Mouse (Mus musculus): ENCODE data around the gene Trpc2. TPM values are rescaled to one million over a fixed set of nuclear protein-coding genes. Genes with fewer than 3 reads are reported as not detected.

Gene Trpc2
- total RNA-seq, 2 experiments from 2014 or later: 0.63 to 0.69 TPM

GRCm38 (mm10) chr7:102101487-102101886, 18.6 kb downstream of the Trpc2 start, which contains the start of gene Art1:
TSS of gene Art1 (plus strand) at chr7:102101743.
- peak in 1 of 2 experiments; percentile 44 for DNase-seq
- intact Hi-C loops (cut with DNase I): no loop called here

GRCm38 (mm10) chr7:102102241-102102640, 19.3 kb downstream of the Trpc2 start:
- peak in 1 of 2 experiments; percentile 38 for DNase-seq
- intact Hi-C loops (cut with DNase I): no loop called here

GRCm38 (mm10) chr7:102102696-102103095, 19.8 kb downstream of the Trpc2 start:
- no peak for DNase-seq
- intact Hi-C loops (cut with DNase I): no loop called here

GRCm38 (mm10) chr7:102103555-102103954, 20.6 kb downstream of the Trpc2 start:
- DNase-seq: no peak
- intact Hi-C loops (cut with DNase I): no loop called here

GRCm38 (mm10) chr7:102104126-102104525, 21.2 kb downstream of the Trpc2 start:
- DNase-seq: no peak
- intact Hi-C loops (cut with DNase I): no loop called here

GRCm38 (mm10) chr7:102106700-102107141, 23.8 kb downstream of the Trpc2 start:
- intact Hi-C loops (cut with DNase I): no loop called here
- DNase-seq: peak; percentile 36 to 52

- intact Hi-C loops (cut with DNase I): no loop called here
- DNase-seq: no peak
These were observed 25.3 kb downstream of the Trpc2 start for GRCm38 (mm10) chr7:102108206-102108605.

GRCm38 (mm10) chr7:102109171-102109570, 26.3 kb downstream of the Trpc2 start, which contains the start of gene Art5:
TSS of gene Art5 (minus strand) at chr7:102109489.
- intact Hi-C loops (cut with DNase I): no loop called here

GRCm38 (mm10) chr7:102109746-102110145, 26.8 kb downstream of the Trpc2 start:
- DNase-seq: no peak
- intact Hi-C loops (cut with DNase I): no loop called here

More at GRCm38 (mm10) chr7:102109171-102109570, 26.3 kb downstream of the Trpc2 start, which contains the start of gene Art5:
- no peak for DNase-seq

GRCm38 (mm10) chr7:102113151-102113729, 30.3 kb downstream of the Trpc2 start:
- intact Hi-C loops (cut with DNase I): no loop called here
- DNase-seq: no peak

- intact Hi-C loops (cut with DNase I): no loop called here
- no peak for DNase-seq
These were observed 33.8 kb downstream of the Trpc2 start, which contains the start of gene Chrna10 for GRCm38 (mm10) chr7:102116579-102117331. TSS of gene Chrna10 (minus strand) at chr7:102116828.

GRCm38 (mm10) chr7:102117382-102117781, 34.5 kb downstream of the Trpc2 start:
- no peak for DNase-seq
- intact Hi-C loops (cut with DNase I): no loop called here

GRCm38 (mm10) chr7:102120326-102120725, 37.4 kb downstream of the Trpc2 start:
- intact Hi-C loops (cut with DNase I): no loop called here
- DNase-seq: no peak

- intact Hi-C loops (cut with DNase I): no loop called here
- no peak for DNase-seq
These were observed 49.5 kb downstream of the Trpc2 start for GRCm38 (mm10) chr7:102132395-102132794.

- intact Hi-C loops (cut with DNase I): no loop called here
- DNase-seq: peak; percentile 11 to 35
These were observed 54.5 kb downstream of the Trpc2 start for GRCm38 (mm10) chr7:102137464-102137863.

- DNase-seq: no peak
- intact Hi-C loops (cut with DNase I): no loop called here
These were observed 55.0 kb downstream of the Trpc2 start for GRCm38 (mm10) chr7:102137898-102138297.

Other genes starting within 250 kb of the Trpc2 start
- gene Inppl1, start 244.9 kb upstream of the Trpc2 start, total RNA-seq (2021): 100 to 1,000 TPM; 129 to 135 TPM
- gene Folr2, start 225.9 kb upstream of the Trpc2 start, total RNA-seq (2021): 1 to 10 TPM; 2.5 to 3.2 TPM
- 10 to 100 TPM; 17.1 to 21.8 TPM for gene Anapc15, start 219.4 kb upstream of the Trpc2 start, total RNA-seq (2021)
- 1 to 10 TPM in 1 of 2 experiments, under 1 TPM in 1; 0.71 to 1.5 TPM for gene Folr1, start 212.3 kb upstream of the Trpc2 start, total RNA-seq (2021)
- gene Lamtor1, start 177.2 kb upstream of the Trpc2 start, total RNA-seq (2021): 10 to 100 TPM; 90.2 to 100.0 TPM
- not detected for gene Tomt, start 176.8 kb upstream of the Trpc2 start, total RNA-seq (2021)
- gene Lrrc51, start 149.2 kb upstream of the Trpc2 start, total RNA-seq (2021): 1 to 10 TPM; 2.9 to 3.9 TPM
- 10 to 100 TPM; 90.0 to 95.3 TPM for gene Numa1, start 149.0 kb upstream of the Trpc2 start, total RNA-seq (2021)
- gene Il18bp, start 64.4 kb upstream of the Trpc2 start, total RNA-seq (2021): 1 to 10 TPM; 5.1 to 6.4 TPM
- gene Rnf121, start 17.6 kb upstream of the Trpc2 start, total RNA-seq (2021): 10 to 100 TPM; 19.8 to 21.5 TPM
- gene Xndc1, start 17.6 kb upstream of the Trpc2 start, total RNA-seq (2021): 10 to 100 TPM in 1 of 2 experiments, 1 to 10 TPM in 1; 8.9 to 10.2 TPM
- under 1 TPM; 0.61 to 0.84 TPM for gene Xntrpc, start 17.4 kb upstream of the Trpc2 start, total RNA-seq (2021)
- 100 to 1,000 TPM; 131 to 158 TPM for gene Art1, start 18.6 kb downstream of the Trpc2 start, total RNA-seq (2021)
- gene Art5, start 26.4 kb downstream of the Trpc2 start, total RNA-seq (2021): 1 to 10 TPM; 4.3 to 5.4 TPM
- gene Chrna10, start 33.7 kb downstream of the Trpc2 start, total RNA-seq (2021): not detected
- 10 to 100 TPM; 31.9 to 34.2 TPM for gene Nup98, start 127.1 kb downstream of the Trpc2 start, total RNA-seq (2021)
- gene Pgap2, start 127.1 kb downstream of the Trpc2 start, total RNA-seq (2021): 10 to 100 TPM; 54.4 to 55.7 TPM
- 10 to 100 TPM; 30.8 to 31.9 TPM for gene Rhog, start 172.9 kb downstream of the Trpc2 start, total RNA-seq (2021)
- 10 to 100 TPM; 25.8 to 30.2 TPM for gene Stim1, start 184.7 kb downstream of the Trpc2 start, total RNA-seq (2021)